Mouse (Mus musculus) hindbrain, embryonic 11.5 days (tissue): ENCODE measurements around the gene Olfr1154. TPM values are rescaled to one million over a fixed set of nuclear protein-coding genes. Genes with fewer than 3 reads are reported as not detected.

Experiments used
- ATAC-seq: fragments of 200-750 bp; cut with Nextera tagmentation; 2 replicates; pipeline ENCODE4 v1.8.0; 2017; ENCODE audit warnings: mild to moderate bottlenecking, moderate TSS enrichment, moderate library complexity; ENCODE audit not compliant: low FRiP score
- DNase-seq: peaks from one replicate; pipeline ENCODE4 v3.0.0-alpha.2; 2015; ENCODE audit warnings: low spot score
- H3K27ac ChIP-seq: fragments of 300-500 bp; sonication (generic); 2 replicates; pipeline ENCODE4 v1.5.1; 2014; ENCODE audit warnings: mild to moderate bottlenecking, low read depth, low read length
- H3K27me3 ChIP-seq: fragments of 300-500 bp; sonication (generic); 2 replicates; pipeline ENCODE4 v1.6.1; 2014; ENCODE audit warnings: mild to moderate bottlenecking, low read length, moderate library complexity, mixed read lengths; ENCODE audit not compliant: control insufficient read depth, insufficient read depth
- H3K36me3 ChIP-seq: fragments of 300-500 bp; sonication (generic); 2 replicates; pipeline ENCODE4 v1.6.1; 2014; ENCODE audit warnings: mild to moderate bottlenecking, low read length, moderate library complexity, mixed read lengths; ENCODE audit not compliant: control insufficient read depth, insufficient read depth
- H3K4me1 ChIP-seq: fragments of 300-500 bp; sonication (generic); replicated peaks from 2 replicates; pipeline ENCODE4 v1.6.1; 2014; ENCODE audit warnings: low read length, mixed read lengths; ENCODE audit not compliant: control insufficient read depth, insufficient read depth
- H3K4me2 ChIP-seq: fragments of 300-500 bp; sonication (generic); replicated peaks from 2 replicates; pipeline ENCODE4 v1.6.1; 2014; ENCODE audit warnings: mild to moderate bottlenecking, low read depth, low read length
- H3K4me3 ChIP-seq: fragments of 300-500 bp; sonication (generic); 2 replicates; pipeline ENCODE4 v1.5.1; 2014; ENCODE audit warnings: low read depth, low read length
- H3K9ac ChIP-seq: fragments of 300-500 bp; sonication (generic); 2 replicates; pipeline ENCODE4 v1.6.1; 2014; ENCODE audit warnings: low read depth, low read length
- H3K9me3 ChIP-seq: fragments of 300-500 bp; sonication (generic); 2 replicates; pipeline ENCODE4 v1.6.1; 2016; ENCODE audit warnings: low read length; ENCODE audit not compliant: control insufficient read depth
- WGBS: fragments of 180-500 bp; shearing (Covaris S2); extraction: QIAGEN DNeasy Blood & Tissue Kit; methylation state at CpG from one replicate; pipeline ENCODE4 v1.1.7; 2014; 5-methylcytosine and 5-hydroxymethylcytosine counted together
- polyA plus RNA-seq: library from polyadenylated mRNA; unstranded; fragments of >200 nt; fragmentation: Nextera tagmentation; extraction: Ambion mirVana; gene quantifications from 2 replicates; pipeline ENCODE4 v1.2.1, GENCODE M21; 2014

Gene Olfr1154
- not detected in 2 replicates for polyA plus RNA-seq

DNA sequence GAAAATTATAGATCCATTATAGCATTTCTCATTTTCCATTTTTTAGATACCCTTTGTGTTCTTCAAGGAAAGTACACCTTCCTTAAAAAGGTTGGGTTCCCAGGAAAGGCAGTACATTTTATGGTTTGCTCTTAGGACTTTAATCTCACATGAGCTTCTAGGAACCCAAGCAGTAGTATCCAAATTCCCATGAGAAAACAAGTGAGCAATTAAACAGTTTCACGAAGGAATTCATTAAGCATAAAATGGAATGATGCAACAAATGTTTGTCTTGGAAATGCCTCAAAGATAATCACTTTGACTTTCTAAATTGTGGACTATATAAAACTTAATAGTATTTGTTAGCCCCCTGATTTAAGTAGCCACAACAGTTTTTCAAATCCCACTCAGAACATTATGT is at the start of gene Olfr1154:
Gene Olfr1154 (minus strand): TSS at position 101 of the 400 bp plus-strand sequence.
- no peaks in the 10 kb centered on the region for H3K4me1 ChIP-seq
- H3K27me3 ChIP-seq = no peaks in the 10 kb centered on the region
- WGBS = 92% methylated on average over 1 of the region's 1 CpGs
- no peak within 1 kb of the TSS for H3K4me2 ChIP-seq
- no peak within 1 kb of the TSS for H3K27ac ChIP-seq
- ATAC-seq (no peak), DNase-seq (no peak)
- H3K36me3 ChIP-seq = no peaks in the 10 kb centered on the region
- no peaks in the 10 kb centered on the region for H3K9me3 ChIP-seq
- H3K9ac ChIP-seq = no peak within 1 kb of the TSS
- no peak within 1 kb of the TSS for H3K4me3 ChIP-seq

DNA sequence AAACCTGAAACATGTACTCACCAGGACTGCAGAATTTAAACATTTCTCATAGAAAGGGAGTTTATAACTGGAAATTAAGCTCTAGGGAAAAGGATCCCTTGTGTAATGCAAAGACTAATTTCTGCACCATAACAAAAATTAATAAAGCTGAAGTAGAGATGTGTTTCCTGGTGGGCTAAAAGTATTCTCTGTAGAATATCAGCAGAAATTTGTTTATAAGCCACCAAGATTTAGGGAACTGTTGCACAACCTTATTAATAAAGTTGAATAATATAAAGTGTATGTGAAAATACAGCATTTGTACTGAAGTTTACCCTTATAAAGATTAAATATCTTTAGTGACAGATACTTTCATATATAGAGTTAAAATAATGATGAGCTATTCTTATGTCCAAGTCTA is 48.0 kb upstream of the Olfr1154 start, which contains the start of gene Olfr1156:
Gene Olfr1156 (minus strand): TSS at position 101 of the 400 bp plus-strand sequence.
- H3K36me3 ChIP-seq = no peaks in the 10 kb centered on the region
- H3K4me2 ChIP-seq = no peak within 1 kb of the TSS
- H3K9ac ChIP-seq = no peak within 1 kb of the TSS
- DNase-seq (no peak), ATAC-seq (no peak)
- H3K9me3 ChIP-seq = no peaks in the 10 kb centered on the region
- no peaks in the 10 kb centered on the region for H3K27me3 ChIP-seq
- H3K4me1 ChIP-seq = no peaks in the 10 kb centered on the region
- no peak within 1 kb of the TSS for H3K4me3 ChIP-seq
- H3K27ac ChIP-seq = no peak within 1 kb of the TSS

DNA sequence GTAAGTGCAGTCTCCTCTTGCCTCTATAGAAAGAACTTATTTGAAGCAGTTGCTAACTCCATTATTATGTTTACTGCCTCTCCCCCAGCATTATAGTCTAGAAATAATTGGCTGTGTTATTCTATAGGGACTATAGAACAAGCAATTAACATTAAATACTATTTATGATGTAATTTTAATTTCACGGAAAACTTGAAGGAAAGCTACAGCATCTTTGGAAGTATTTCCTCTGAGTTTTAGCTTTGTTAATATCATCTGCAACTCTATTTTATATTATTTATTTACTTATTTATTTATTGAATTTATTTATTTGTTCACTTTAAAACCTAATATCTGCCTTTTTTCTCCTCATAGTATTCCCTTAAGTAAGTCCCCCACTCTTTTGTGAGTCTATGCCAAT is 40.1 kb upstream of the Olfr1154 start, which contains the start of gene Olfr1155:
Gene Olfr1155 (minus strand): TSS at position 101 of the 400 bp plus-strand sequence.
- 90% methylated on average over 1 of the region's 1 CpGs for WGBS

DNA sequence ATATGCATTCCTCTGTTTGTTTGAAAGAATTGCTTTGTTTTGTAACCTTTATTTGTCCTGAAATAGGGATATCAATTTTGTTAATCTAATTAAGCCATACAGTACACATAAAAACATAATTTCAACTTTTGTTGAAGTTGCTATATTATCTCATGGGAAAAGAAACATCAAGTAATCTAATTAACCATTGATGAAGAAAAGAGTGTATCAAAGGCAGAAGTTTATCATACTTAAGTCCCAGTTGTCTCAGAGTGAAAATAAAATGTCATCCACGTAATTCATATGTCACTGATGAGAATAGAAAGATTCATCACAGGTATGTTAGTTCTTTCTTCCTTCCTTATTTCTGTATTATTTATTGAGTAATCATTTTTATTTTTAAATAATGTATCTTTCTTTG is 10.3 kb downstream of the Olfr1154 start, which contains the start of gene Olfr1153:
Gene Olfr1153 (plus strand): TSS at position 301 of the 400 bp plus-strand sequence.
- Histone ChIP-seq H3K27ac (no peak within 1 kb of the TSS), H3K9ac (no peak within 1 kb of the TSS), H3K4me1 (no peaks in the 10 kb centered on the region), H3K27me3 (no peaks in the 10 kb centered on the region), H3K4me2 (no peak within 1 kb of the TSS), H3K4me3 (no peak within 1 kb of the TSS), H3K9me3 (no peaks in the 10 kb centered on the region), H3K36me3 (no peaks in the 10 kb centered on the region)
- 87% methylated on average over 1 of the region's 1 CpGs for WGBS
- no peak for DNase-seq
- no peak for ATAC-seq

More for the DNA sequence above, 40.1 kb upstream of the Olfr1154 start, which contains the start of gene Olfr1155:
- DNase-seq (no peak), ATAC-seq (no peak)
- Histone ChIP-seq H3K36me3 (no peaks in the 10 kb centered on the region), H3K4me2 (no peak within 1 kb of the TSS), H3K4me3 (no peak within 1 kb of the TSS), H3K9me3 (no peaks in the 10 kb centered on the region), H3K27me3 (no peaks in the 10 kb centered on the region), H3K4me1 (no peaks in the 10 kb centered on the region), H3K9ac (no peak within 1 kb of the TSS), H3K27ac (no peak within 1 kb of the TSS)

DNA sequence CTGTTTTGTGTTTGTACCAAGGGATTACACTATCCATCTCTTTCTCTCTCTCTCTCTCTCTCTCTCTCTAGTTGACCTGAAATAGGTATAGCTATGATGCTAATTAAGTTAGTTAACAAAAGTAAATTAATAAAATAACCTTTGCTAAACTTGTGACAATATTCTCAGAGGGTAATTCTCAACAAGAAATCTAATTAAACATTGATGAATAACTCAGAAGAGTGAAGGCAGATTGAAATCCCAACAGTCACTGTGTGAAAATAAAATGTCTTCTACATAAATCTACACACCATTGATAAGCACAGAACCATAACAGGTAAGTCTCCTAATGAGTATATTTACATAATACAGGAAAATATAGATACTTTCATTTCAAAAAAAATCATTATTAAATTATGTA is 38.8 kb downstream of the Olfr1154 start, which contains the start of gene Olfr1152:
Gene Olfr1152 (plus strand): TSS at position 301 of the 400 bp plus-strand sequence.
- no peaks in the 10 kb centered on the region for H3K4me1 ChIP-seq
- H3K36me3 ChIP-seq = no peaks in the 10 kb centered on the region
- H3K9me3 ChIP-seq = no peaks in the 10 kb centered on the region
- no peaks in the 10 kb centered on the region for H3K27me3 ChIP-seq
- ATAC-seq (no peak), DNase-seq (no peak)
- no peak within 1 kb of the TSS for H3K9ac ChIP-seq
- H3K27ac ChIP-seq = no peak within 1 kb of the TSS
- H3K4me3 ChIP-seq = no peak within 1 kb of the TSS
- no peak within 1 kb of the TSS for H3K4me2 ChIP-seq

DNA sequence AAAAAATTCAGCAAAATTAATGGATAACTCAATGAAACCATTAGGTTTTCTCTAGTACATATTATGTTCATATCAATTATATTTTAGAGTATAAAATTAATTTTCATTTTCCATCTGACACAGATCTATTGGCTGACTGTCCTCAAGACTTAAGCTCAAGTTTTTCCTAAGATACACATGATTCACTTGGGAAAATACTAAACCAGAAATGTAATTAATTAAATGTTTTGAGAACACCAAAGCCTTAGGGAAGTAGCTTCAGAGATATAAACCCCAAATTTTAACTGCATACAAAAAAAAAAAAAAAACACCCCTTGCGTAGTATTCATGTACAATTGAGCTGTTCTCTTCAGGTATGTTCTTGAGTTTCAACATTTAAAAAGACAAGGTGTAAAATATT is 49.4 kb downstream of the Olfr1154 start, which contains the start of gene Olfr1151:
Gene Olfr1151 (plus strand): TSS at position 301 of the 400 bp plus-strand sequence.
- Histone ChIP-seq H3K27me3 (no peaks in the 10 kb centered on the region), H3K4me1 (no peaks in the 10 kb centered on the region), H3K9ac (no peak within 1 kb of the TSS), H3K36me3 (no peaks in the 10 kb centered on the region), H3K27ac (no peak within 1 kb of the TSS), H3K4me3 (no peak within 1 kb of the TSS), H3K4me2 (no peak within 1 kb of the TSS), H3K9me3 (no peaks in the 10 kb centered on the region)
- WGBS = 97% methylated on average over 1 of the region's 1 CpGs
- DNase-seq = no peak
- ATAC-seq = no peak

Other genes starting within 250 kb of the Olfr1154 start
- not detected in 2 replicates for gene Olfr1134, start 246.7 kb downstream of the Olfr1154 start, polyA plus RNA-seq
- gene Olfr1135, start 231.5 kb downstream of the Olfr1154 start, polyA plus RNA-seq = not detected in 2 replicates
- not detected in 2 replicates for gene Olfr1136, start 211.2 kb downstream of the Olfr1154 start, polyA plus RNA-seq
- not detected in 2 replicates for gene Olfr1137, start 192.0 kb downstream of the Olfr1154 start, polyA plus RNA-seq
- not detected in 2 replicates for gene Olfr1138, start 165.2 kb downstream of the Olfr1154 start, polyA plus RNA-seq
- gene Olfr1140, start 161.4 kb downstream of the Olfr1154 start, polyA plus RNA-seq = not detected in 2 replicates
- not detected in 2 replicates for gene Olfr1141, start 151.2 kb downstream of the Olfr1154 start, polyA plus RNA-seq
- not detected in 2 replicates for gene Olfr152, start 125.7 kb downstream of the Olfr1154 start, polyA plus RNA-seq
- gene Olfr1143, start 104.6 kb downstream of the Olfr1154 start, polyA plus RNA-seq = not detected in 2 replicates
- not detected in 2 replicates for gene Olfr1145, start 95.3 kb downstream of the Olfr1154 start, polyA plus RNA-seq
- not detected in 2 replicates for gene Olfr1148, start 74.6 kb downstream of the Olfr1154 start, polyA plus RNA-seq
- gene Olfr1150-ps1, start 61.2 kb downstream of the Olfr1154 start, polyA plus RNA-seq = not detected in 2 replicates
- gene Olfr1151, start 49.3 kb downstream of the Olfr1154 start, polyA plus RNA-seq = not detected in 2 replicates
- gene Olfr1152, start 38.7 kb downstream of the Olfr1154 start, polyA plus RNA-seq = 0.03 TPM in 2 replicates
- not detected in 2 replicates for gene Olfr1153, start 10.2 kb downstream of the Olfr1154 start, polyA plus RNA-seq
- not detected in 2 replicates for gene Olfr1155, start 40.0 kb upstream of the Olfr1154 start, polyA plus RNA-seq
- not detected in 2 replicates for gene Olfr1156, start 47.9 kb upstream of the Olfr1154 start, polyA plus RNA-seq
- gene Olfr1157, start 63.1 kb upstream of the Olfr1154 start, polyA plus RNA-seq = not detected in 2 replicates
- gene Olfr74, start 69.5 kb upstream of the Olfr1154 start, polyA plus RNA-seq = not detected in 2 replicates
- not detected in 2 replicates for gene Olfr1158, start 84.9 kb upstream of the Olfr1154 start, polyA plus RNA-seq
- gene Olfr1160, start 103.1 kb upstream of the Olfr1154 start, polyA plus RNA-seq = not detected in 2 replicates
- gene Olfr1161, start 117.6 kb upstream of the Olfr1154 start, polyA plus RNA-seq = not detected in 2 replicates
- gene Olfr73, start 132.5 kb upstream of the Olfr1154 start, polyA plus RNA-seq = not detected in 2 replicates
- gene Olfr1162, start 146.0 kb upstream of the Olfr1154 start, polyA plus RNA-seq = not detected in 2 replicates
- gene Olfr1163, start 166.7 kb upstream of the Olfr1154 start, polyA plus RNA-seq = not detected in 2 replicates
- not detected in 2 replicates for gene Olfr1164, start 188.8 kb upstream of the Olfr1154 start, polyA plus RNA-seq
- not detected in 2 replicates for gene Olfr1166, start 223.1 kb upstream of the Olfr1154 start, polyA plus RNA-seq